Mouse (Mus musculus): Measurements from ENCODE around the gene Hist1h2bf.
"Not testable (repeated sequence)": the region's sequence is repeated elsewhere in the genome, so short reads cannot be mapped to it uniquely, and the experiment has no call there.

Gene Hist1h2bf

DNA sequence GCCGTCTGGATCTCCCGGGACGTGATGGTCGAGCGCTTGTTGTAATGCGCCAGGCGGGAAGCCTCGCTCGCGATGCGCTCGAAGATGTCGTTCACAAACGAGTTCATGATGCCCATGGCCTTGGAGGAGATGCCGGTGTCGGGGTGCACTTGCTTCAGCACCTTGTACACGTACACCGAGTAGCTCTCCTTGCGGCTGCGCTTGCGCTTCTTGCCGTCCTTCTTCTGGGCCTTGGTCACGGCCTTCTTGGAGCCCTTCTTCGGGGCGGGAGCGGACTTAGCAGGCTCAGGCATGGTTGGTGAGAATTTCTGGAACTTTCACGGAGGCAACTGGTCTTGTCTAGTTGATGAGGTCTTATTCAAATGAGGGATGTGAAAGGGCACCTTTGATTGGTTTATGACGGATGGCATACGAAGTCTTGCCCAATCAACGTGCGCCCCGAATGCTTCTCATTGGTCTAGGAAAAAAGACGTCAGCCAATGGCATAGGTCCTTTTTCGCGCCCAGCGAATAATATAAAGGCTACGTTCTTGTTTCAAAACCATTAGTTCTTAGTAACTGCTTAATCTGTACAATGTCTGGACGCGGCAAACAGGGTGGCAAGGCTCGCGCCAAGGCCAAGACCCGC is at the start of gene Hist1h2bf, which contains the start of gene Hist1h2ad:
Hist1h2bf (minus strand) TSS at position 299 of the 627 bp plus-strand sequence.
Hist1h2ad (plus strand) TSS at position 484 of the 627 bp plus-strand sequence.
- DNase-seq = peak; percentile 60

DNA sequence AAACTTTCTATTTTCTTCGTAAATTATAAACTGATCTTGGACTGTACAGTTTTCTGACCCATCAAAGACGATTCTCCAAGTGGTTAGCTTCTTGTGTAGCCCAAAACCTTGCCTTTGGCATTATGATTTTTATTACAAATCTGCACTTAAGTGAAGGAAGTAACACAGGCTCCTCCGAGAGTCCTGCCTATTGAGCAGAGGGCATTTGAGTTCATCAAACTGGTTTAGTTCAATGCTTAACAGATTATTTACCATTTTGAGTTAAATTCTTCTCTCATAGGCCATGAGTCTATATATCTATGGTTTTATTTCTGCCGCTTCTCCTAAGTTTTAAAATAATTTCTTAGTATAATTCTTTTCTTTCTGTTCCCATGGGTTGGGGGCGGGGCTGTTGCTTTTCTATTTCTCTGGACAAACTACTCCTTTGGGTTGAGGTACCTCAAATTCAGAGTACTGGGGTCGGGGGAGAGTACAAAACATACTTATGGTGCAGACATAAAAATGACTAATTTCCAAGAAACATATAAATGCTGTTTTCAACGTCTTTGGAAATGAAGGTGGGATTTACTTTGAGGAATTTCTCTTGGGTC is 49.0 kb upstream of the Hist1h2bf start:
- peak; percentile 22 for DNase-seq

DNA sequence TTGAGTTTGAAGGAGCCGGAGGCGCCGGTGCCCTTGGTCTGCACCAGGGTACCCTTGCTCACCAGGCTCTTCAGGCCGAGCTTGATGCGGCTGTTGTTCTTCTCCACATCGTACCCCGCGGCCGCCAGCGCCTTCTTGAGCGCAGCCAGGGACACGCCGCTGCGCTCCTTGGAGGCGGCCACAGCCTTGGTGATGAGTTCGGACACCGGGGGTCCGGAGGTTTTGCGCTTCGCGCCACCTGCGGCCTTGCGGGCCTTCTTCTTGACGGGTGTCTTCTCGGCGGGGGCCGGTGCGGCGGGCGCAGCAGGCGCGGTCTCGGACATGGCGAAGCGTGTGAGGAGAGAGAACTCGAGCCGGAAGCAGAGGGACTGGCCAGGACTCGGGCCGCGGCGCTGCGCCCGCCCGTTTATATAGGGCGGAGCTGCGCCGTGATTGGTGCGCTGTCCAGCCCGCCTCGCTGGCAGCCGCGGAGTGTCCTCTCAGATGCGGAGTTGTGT is 48.2 kb upstream of the Hist1h2bf start, which contains the start of gene Hist1h1e:
Hist1h1e (minus strand) TSS at position 384 of the 497 bp plus-strand sequence.
- DNase-seq = peak; percentile 84

DNA sequence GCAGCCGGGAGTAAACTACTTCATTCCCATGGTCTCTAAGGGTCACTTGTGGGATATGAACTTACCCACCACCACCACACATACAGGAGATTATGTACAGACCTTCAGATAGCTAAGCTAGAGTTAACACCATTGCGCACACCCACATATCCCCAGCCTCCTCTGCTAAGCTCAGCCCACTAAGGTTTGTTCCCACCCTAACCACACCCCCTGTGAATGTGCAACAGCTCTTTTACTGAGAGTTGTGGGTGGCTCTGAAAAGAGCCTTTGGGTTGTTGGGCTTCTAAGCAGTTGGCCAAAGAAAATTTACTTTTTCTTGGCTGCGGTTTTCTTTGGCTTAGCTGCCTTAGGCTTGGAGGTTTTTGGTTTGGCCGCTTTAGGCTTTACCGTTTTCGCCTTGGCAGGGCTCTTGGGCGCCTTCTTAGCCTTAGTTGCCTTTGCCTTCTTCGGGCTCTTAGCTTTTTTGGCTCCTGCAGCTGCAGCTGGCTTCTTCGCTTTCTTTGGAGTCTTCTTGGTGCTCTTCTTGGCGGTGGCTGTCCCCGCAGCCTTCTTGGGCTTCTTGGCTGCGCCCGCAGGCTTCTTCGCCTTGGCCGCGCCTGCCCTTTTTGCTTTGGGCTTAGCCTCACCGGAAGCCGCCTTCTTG is 47.7 kb upstream of the Hist1h2bf start:
- DNase-seq = peak; percentile 50

DNA sequence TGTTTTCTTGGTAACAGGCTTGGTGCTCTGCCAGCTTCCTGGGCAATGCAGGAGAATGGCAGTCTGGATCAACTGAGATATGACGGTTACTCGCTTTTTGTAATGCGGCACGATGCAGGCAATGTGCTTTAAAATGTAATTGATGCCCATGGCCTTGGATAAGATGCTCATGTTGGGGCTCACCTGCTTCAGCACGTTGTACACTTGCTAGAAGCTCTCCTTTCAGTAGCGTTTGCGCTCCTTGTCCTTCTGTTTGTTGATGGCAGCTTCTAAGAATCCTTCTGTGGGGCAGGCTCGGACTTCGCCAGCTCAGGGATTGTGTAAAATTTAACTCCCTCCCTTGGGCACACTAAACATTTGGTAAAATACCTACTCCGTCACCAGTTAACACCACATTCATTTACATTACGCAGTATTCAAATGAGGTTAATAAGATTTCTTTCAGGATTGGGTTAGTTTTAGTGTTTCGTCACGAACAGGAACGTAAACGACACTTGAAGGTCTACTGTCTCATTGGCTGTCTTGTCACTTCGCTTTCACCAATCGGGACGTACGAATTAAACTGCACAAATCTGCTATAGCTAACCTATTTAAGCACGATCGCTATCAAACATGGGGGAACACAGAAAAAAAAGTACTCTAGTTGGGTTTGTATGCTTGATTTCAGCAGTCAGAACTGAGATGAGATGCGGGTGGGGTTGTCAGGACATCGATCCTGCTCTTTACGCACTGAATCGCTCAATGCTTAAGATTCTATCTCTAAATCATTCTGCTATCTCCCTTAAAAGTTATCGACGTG is 46.9 kb upstream of the Hist1h2bf start, which contains the start of gene Hist1h2be:
Hist1h2be (minus strand) TSS at position 392 of the 799 bp plus-strand sequence.
- peak; percentile 75 for DNase-seq

DNA sequence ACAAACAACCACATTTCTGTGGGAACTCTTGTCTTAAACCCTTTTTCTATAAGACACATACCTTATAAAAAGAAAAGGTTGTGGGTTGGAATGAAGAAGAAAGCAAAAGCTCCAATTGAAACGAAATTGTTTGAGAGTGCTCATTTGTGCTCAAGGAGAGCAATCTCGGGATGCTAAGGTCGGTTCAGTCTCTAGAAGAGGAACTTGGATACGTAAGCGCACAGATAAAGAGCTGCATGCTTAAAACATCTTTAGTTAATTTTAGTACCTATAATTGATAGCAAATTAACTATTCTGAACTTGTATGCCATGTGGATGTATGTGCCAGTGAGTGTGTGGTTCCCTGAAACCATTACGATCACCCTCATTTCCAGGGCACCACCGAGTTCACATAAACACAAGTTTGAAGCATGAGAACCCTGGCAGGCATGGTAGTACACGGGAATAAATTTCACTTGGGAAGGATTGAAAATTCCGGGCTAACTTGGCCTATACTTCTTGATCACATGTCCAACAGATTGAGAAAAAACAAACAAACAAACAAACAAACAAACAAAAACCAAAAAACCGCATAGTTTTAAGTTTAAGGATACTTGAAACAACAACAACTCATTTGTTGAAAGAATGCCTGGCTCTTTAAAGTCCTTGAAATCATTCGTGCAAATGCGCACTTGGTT is 46.2 kb upstream of the Hist1h2bf start:
- peak; percentile 12 for DNase-seq

DNA sequence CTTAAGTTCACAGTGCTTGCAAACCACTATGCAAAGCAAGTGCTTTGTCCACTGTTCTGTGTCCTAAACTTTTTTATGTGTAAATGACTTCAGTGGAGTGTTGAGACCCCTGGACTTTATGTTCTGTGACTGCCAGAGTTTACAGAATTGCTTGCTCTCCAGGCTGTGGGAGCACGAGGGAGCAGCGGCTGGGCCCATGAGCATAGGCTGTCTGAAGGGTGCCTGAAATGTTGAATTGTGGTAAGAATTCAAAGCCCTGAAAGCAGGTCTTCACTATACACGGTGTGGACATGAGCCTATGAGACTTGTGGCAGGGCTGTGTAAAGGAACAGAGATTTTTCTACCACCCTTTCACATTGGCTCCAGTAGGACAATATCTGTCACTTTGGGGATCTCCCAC is 37.6 kb upstream of the Hist1h2bf start:
- DNase-seq = no peak

DNA sequence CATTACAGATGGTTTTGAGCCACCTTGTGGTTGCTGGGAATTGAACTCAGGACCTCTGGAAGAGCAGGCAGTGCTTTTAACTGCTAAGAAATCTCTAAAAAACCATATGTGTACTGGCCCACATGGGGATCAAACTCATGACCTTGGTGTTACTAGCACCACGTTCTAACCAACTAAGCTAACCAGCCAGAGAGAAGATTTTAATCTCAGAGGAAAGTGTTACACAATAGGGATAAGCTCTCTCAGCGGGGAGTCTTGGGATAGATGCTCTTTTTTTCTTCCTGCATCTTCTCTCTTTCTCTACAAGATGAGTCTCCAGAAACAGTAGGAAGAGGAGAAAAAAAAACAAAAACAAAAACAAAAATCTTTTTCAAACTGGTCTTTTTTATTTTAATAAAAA is 36.4 kb upstream of the Hist1h2bf start:
- no peak for DNase-seq

DNA sequence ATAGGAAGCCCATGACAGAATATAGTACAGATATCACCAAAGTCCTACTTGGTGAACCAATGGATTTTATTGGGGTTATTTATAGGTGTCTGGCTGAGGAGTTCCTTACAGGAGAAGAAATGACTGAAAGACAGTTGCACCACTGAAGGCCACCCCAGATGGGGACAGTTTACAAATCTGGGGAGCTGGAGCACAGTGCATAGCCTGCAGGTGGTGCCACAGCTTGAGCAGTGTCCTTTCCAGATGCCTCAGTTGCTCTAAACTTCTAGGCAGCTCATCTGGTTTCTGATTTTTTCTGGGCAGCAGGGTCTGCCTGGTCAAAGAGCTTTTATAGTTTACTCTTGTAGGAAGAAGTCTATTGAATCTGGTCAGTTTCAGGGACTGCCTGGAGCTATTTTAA is 35.8 kb upstream of the Hist1h2bf start:
- DNase-seq = no peak

DNA sequence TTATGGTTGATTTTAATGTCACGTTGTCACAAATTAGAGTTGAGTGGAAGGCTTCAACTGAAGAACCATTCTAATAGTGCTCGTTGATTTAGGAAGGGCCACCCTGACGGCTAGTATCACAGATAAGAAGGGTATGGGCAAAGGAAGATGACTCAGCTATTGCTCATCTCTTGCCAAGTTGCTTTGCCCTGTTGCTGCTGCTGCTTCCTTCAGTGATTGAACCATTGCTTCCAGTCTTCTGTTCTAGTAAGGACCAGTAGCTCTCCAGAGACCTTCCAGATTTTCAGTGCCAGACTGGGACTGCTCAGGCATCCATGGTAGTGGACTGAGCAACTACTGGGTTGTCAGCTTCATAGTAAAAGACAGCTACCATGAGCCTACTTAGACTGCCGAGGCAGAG is 35.2 kb upstream of the Hist1h2bf start:
- DNase-seq = no peak

DNA sequence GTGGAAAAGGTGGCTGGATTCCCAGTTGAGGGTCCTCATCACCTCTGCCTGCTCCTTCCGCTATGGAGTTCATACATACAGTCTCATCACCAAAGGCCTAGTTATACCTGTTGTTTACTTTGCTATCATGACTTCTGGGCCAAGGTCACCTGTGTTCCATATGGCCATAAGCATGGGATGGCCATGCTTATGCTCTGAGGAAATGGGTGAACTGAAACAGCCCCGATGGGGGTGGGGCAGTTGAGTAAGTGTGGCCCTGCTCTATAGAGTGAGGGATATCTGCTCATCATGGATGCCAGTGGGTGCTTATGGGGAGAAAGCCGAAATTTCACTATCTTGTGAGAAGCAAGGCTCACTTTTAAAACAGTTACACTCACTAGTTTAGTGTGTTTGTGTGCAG is 31.1 kb upstream of the Hist1h2bf start:
- no peak for DNase-seq

DNA sequence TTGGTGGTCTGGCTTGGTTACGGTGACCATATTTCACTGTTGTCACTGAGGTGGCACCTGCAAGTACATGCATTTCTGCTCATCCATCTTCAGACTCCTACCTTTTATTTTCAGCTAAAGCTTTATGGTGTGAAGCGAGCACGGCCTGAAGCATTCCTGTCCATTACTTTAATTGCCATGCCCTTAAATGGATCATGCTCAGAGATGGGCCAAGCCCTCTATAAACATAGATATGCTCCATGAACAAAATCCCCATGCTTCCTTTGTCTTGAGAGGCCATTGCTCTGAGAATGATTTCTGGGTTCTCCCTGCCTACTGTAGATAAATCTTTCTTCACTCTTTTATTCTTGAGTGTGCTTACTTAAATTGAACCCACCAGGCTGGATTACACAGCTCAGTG is 30.5 kb upstream of the Hist1h2bf start:
- DNase-seq = no peak

DNA sequence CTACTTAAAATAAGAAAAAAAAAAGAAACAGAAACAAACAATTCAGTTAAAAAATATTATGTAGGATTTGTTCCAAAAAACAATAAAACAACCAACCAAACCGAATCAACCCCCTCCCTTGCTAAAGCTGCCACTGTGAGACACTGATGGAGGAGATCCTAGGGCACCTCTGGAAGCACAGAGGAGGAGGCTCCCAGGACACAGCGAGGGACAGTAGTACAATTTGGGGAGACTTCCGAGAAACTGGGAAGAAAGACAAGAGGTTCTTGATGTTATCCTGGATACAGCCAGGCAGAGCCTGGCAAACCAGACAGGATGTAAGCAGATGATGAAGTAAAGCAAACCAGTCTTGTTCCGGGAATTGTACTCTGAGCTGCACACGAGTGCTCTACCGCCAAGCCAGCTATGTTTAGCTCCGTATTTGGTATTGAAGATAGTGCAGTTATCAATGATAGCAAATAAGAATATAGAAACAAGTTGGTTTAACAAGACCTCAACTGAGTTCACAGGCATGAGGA is 29.2 kb upstream of the Hist1h2bf start:
- DNase-seq = no peak

DNA sequence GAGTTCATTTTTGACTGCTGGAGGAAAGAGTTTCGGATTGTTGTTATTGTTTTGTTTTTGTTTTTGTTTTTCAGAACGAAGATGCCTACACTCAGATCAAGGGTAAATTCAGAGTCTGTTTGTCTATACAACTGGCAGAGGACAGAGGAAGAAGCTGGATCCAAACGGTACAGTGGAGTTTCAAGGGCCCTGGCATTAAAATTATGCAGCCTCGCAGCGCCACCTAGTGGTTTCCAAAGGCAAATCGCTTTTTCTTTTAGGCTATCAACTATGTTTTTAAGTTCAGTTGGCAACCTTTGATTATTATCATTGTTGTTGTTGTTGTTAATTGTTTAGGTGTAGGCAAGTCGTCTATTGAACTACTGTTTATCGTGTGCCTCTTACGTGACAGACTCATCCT is 24.0 kb upstream of the Hist1h2bf start:
- DNase-seq = peak; percentile 77

DNA sequence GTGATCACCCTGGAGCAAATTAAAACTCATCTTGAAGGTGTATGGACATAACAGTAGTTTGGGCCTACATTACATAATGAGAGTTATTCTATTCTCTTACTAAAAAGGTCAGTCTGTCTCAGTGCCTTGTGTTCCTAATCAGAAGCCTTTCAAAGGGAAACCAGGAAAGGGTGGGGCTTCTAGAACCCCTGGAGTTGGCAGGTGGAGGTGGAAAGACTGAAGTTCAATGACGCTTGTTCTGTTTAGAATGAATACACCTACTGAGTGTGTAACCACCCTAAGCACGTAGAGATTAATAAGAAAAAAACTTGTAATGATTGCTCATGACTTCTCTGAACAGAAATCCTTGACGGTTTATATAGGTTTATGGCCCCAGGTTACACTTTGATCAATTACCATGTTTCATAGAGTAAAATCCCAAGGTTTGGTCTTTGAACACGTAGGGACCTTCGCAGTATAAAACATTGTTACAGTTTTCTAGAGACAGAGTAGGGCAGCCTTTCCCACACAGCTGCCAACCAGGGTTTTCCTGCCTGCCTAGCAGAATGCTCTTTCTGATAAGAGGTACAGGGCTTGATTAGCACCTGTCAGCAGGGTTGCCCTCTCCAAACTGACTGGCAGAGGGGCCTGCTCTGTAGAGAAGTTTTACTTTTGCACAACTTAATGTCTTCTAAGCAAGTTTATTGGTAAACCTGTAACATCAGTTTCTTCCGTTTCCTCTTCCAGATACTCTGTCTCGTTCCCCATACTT is 21.8 kb upstream of the Hist1h2bf start:
- DNase-seq = no peak

DNA sequence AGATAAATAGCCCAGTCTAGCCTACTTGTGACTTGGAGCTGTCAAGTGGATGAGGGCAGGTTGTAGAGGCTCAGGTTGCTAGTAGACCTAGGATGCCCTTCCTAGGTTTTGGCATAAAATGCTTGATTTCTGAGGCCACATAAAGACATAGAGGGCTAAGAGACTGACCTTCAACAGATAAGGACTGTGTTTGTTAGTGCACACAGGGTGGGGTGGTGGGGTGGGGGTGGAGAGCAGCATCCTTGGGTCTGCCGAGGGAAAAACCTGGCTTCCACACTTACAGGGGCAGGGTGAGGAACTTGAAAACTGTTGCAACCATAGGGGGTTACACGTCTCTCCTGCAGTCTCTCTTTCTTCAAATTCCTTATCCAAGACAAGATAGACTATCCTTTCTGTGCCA is 21.2 kb upstream of the Hist1h2bf start:
- no peak for DNase-seq

DNA sequence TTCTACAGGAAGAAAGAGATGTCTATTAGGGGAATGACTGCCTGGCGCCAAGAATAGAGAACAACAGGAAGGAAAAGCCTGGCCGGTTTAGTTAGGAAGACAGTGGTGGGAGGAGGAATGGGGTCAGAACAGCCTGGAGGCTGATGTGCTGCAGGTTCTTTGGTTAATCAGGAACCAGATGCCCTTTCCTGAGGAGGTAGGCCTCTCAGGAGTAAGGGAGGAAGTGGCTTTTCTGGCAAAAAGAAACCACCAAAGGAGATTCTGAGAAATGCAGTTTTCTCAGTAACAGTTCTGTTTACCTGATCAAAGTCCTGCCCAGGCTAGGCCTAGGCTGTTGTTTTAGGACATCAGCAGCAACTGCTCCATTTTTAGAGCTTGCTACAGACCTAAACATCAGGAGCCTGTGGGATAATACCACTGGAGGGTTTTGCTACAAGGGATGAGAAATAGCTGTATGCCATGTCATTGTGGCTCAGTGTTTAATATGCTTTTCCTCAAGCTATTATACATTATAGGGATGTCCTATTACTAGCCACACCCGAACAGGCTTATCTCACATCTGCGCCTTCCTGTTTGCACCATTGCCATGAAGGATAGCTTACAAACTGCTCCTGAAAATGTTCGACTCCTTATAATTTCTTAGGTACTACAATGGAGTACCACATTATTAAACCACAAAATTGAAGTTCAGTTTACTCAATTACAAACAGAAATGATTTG is 19.2 kb upstream of the Hist1h2bf start:
- no peak for DNase-seq

DNA sequence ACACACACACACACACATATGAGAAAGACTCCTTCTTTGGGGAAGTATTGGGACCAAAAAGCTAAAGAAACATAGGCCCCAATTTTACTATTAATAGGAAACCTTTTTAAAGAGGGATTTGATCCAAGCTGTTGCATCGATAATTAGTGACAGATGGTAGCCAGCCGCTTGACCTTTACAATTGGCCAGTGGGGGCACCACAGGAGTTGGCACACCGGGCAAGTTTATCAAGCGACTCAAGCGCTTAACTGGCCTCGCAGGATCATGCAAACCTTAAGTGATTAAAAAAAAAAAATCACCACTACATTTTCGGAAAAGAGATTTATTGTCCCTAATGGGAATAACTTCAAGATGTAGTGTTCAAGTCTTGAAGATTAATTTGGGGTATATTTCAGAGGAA is 18.6 kb upstream of the Hist1h2bf start:
- peak; percentile 61 for DNase-seq

DNA sequence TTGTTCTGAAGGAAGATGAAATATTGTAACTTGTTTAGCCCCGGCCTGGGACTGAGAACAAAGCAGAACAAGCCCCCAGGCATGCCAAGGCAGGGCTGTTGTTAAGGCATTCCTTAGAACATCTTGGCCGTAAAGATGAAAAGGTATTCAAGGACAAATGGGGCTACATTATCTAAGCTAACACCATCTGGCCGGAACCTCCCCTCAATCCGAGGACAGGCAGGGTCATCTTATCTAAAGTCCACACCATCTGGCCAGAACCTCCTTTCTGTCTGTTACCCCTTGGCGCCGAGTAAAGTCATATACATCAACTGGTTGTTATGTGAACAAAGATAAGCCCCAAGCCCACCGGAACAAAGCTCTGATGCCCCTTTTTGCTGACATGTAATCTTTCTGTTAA is 17.9 kb upstream of the Hist1h2bf start:
- DNase-seq = not testable (repeated sequence)

DNA sequence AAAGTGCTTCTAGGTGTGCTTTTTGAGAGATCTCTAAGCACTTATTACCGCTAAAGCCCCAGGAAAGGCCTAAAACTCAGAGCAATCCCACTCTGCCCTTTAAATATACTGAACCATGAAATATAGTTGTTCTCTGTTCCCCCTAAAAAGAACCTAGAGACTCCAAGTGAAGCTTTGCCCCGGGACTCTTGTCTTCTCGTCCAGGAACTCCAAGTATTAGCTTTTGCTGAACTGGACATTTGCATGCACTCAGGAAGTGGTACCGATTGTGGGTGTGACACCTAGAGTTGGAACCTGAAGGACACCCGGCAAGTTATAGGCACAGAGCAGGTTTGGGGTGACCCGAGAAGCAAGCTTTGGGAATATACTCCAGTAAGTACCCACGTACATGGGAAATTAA is 17.2 kb upstream of the Hist1h2bf start:
- no peak for DNase-seq

DNA sequence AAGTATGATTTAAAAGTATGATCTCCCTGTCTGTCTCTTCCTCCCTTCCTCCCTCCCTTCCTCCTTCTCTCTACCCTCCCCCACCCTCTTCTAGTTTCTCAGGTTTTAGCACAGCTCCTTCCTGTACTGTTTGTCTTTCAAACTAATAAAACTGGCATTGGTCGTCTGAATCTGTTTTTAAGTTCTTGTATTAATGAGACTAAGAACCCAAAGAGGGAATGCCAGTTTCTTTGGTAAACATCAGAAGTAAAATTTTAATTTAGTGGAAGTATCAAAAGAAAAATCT is 12.9 kb upstream of the Hist1h2bf start:
- DNase-seq = no peak

Measured in cerebellum, adult 8-10 months (tissue).